Mouse (Mus musculus) heart, embryonic 12.5 days (tissue): Measurements from ENCODE around the gene Fh1. TPM values are rescaled to one million over a fixed set of nuclear protein-coding genes. Genes with fewer than 3 reads are reported as not detected.

Experiments
- ATAC-seq: fragments of 200-750 bp; cut with Nextera tagmentation; 2 replicates; pipeline ENCODE4 v1.8.0; 2017; ENCODE audit warnings: moderate TSS enrichment, moderate library complexity; ENCODE audit not compliant: insufficient number of reproducible peaks, low FRiP score
- H3K27ac ChIP-seq: fragments of 300-500 bp; sonication (generic); 2 replicates; pipeline ENCODE4 v1.5.1; 2016; ENCODE audit warnings: mild to moderate bottlenecking, moderate library complexity; ENCODE audit not compliant: poor library complexity, severe bottlenecking
- H3K27me3 ChIP-seq: fragments of 300-500 bp; sonication (generic); replicated peaks from 2 replicates; pipeline ENCODE4 v1.6.1; 2016; ENCODE audit warnings: mild to moderate bottlenecking, moderate library complexity
- H3K36me3 ChIP-seq: fragments of 300-500 bp; sonication (generic); 2 replicates; pipeline ENCODE4 v1.6.1; 2016; ENCODE audit warnings: mild to moderate bottlenecking, moderate library complexity
- H3K4me1 ChIP-seq: fragments of 300-500 bp; sonication (generic); replicated peaks from 2 replicates; pipeline ENCODE4 v1.6.1; 2016; ENCODE audit warnings: mild to moderate bottlenecking
- H3K4me2 ChIP-seq: fragments of 300-500 bp; sonication (generic); 2 replicates; pipeline ENCODE4 v1.6.1; 2016; ENCODE audit warnings: mild to moderate bottlenecking, moderate library complexity
- H3K4me3 ChIP-seq: fragments of 300-500 bp; sonication (generic); 2 replicates; pipeline ENCODE4 v1.5.1; 2016; ENCODE audit warnings: mild to moderate bottlenecking
- H3K9ac ChIP-seq: fragments of 300-500 bp; sonication (generic); 2 replicates; pipeline ENCODE4 v1.6.1; 2016; ENCODE audit warnings: mild to moderate bottlenecking, moderate library complexity
- H3K9me3 ChIP-seq: fragments of 300-500 bp; sonication (generic); replicated peaks from 2 replicates; pipeline ENCODE4 v1.6.1; 2016; ENCODE audit warnings: mild to moderate bottlenecking, moderate library complexity
- WGBS: fragments of 180-500 bp; shearing (Covaris S2); methylation state at CpG from one replicate; pipeline ENCODE4 v1.1.7; 2016; 5-methylcytosine and 5-hydroxymethylcytosine counted together
- polyA plus RNA-seq: library from polyadenylated mRNA; unstranded; fragments of >200 nt; fragmentation: Nextera tagmentation; extraction: Ambion mirVana; gene quantifications from 2 replicates; pipeline ENCODE4 v1.2.1, GENCODE M21; 2016

Gene Fh1
- polyA plus RNA-seq, 1 experiment from 2014 or later: 192 TPM

DNA sequence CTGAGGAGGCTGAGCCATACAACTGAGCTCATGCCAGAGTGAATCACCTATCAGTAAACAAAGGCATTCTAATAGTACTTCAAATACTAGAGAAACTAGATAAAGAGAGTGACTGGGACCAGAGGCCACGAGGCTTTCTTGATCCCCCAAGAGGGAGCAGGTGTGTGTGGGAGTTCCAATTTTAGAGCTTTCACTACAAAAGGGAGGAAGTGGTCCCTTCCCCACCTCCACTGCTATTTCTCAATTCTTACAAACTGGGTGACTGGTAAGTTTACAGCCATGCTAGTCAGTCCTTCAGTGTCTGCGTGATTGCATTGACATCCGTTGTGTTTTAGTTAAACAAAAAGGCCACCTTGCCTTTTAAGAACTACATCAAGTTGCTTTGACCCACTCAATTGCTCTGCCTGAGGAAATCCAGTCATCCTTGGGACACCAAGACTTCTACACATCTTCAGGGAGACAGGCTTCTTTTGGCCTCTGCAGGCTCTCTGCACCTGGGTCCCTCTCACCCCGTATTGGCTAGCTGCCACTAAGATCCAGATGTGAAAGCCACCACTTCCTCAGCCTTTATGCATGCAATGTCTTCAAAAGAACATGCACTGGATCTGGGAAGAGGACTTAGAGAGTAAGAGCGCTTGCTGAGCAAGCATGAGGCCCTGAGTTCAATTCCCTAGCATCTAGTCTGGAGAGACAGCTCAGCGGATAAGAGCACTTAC is 15.2 kb upstream of the Fh1 start:
- Histone ChIP-seq H3K9ac (no peak overlapping the region), H3K27me3 (no peaks in the 10 kb centered on the region), H3K36me3 (no peaks in the 10 kb centered on the region), H3K9me3 (no peaks in the 10 kb centered on the region), H3K4me2 (no peak overlapping the region), H3K4me1 (no peaks in the 10 kb centered on the region), H3K4me3 (no peak overlapping the region), H3K27ac (no peak overlapping the region)
- ATAC-seq: no peak
- 71% methylated on average over 6 of the region's 6 CpGs for WGBS

- 83% methylated on average over 7 of the region's 7 CpGs for WGBS
- H3K36me3 ChIP-seq: no peaks in the 10 kb centered on the region
- H3K4me1 ChIP-seq: no peaks in the 10 kb centered on the region
- H3K27me3 ChIP-seq: no peaks in the 10 kb centered on the region
- H3K27ac ChIP-seq: no peak overlapping the region
- no peak for ATAC-seq
- no peak overlapping the region for H3K4me2 ChIP-seq
- H3K4me3 ChIP-seq: no peak overlapping the region
- no peak overlapping the region for H3K9ac ChIP-seq
- no peaks in the 10 kb centered on the region for H3K9me3 ChIP-seq
Measured at GRCm38 (mm10) chr1:175639072-175639471, 13.6 kb upstream of the Fh1 start.

- no peak overlapping the region for H3K4me3 ChIP-seq
- no peaks in the 10 kb centered on the region for H3K27me3 ChIP-seq
- H3K36me3 ChIP-seq: no peaks in the 10 kb centered on the region
- no peak overlapping the region for H3K27ac ChIP-seq
- no peak for ATAC-seq
- no peak overlapping the region for H3K9ac ChIP-seq
- no peaks in the 10 kb centered on the region for H3K9me3 ChIP-seq
- no peaks in the 10 kb centered on the region for H3K4me1 ChIP-seq
- no peak overlapping the region for H3K4me2 ChIP-seq
- 76% methylated on average over 7 of the region's 7 CpGs for WGBS
Measured at GRCm38 (mm10) chr1:175637677-175638076, 12.2 kb upstream of the Fh1 start.

DNA sequence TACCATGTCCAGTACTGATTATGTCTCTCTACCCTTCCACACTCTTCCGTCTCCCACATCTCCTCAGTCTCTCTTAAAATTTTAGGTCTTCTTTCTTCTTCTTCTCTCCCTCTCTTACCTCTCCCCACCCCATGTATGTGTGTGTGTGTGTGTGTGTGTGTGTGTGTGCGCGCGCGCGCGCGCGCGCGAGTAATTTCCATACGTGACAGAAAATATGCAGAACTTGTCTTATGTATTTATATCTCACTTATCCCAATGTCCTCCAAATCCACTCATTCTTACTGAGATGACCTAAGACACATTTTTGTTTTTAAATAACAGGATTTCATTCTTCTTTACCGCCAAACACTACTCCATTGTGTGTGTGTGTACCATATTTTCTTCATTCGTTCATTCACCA is 7.0 kb upstream of the Fh1 start:
- no peak overlapping the region for H3K27ac ChIP-seq
- H3K27me3 ChIP-seq: no peaks in the 10 kb centered on the region
- H3K4me2 ChIP-seq: no peak overlapping the region
- H3K4me3 ChIP-seq: no peak overlapping the region
- no peak overlapping the region for H3K9ac ChIP-seq
- H3K4me1 ChIP-seq: no peaks in the 10 kb centered on the region
- H3K36me3 ChIP-seq: no peaks in the 10 kb centered on the region
- H3K9me3 ChIP-seq: 0 out of 2 replicates have a peak, but pooled peaks cover 4% of the 10 kb centered on the region
- WGBS: 94% methylated on average over 14 of the region's 14 CpGs
- ATAC-seq: no peak

DNA sequence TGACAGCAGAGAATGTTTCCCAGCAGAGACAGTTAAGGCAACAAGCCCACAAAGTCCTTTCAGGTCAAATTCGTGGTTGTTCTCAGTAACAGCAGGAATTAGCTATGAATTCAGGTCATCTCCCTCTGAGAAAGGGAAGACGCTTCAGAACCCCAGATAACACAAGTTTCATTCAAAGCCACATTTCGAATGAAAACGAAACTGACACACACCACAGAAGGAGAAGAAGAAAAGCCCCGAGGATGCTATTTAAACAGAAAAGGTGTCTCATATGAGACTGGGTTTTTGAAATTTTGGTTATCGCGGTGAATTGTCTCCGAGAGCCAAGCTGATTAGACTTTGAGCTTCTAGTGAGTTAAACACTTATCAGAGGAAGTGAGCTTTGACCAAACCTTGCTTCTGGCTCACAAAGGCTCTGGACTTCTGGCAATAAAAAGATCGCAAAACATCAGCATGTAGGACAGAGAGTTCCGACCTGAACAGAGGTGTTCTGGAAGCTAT is 6.3 kb upstream of the Fh1 start:
- 64% methylated on average over 10 of the region's 10 CpGs for WGBS
- H3K27me3 ChIP-seq: no peaks in the 10 kb centered on the region
- H3K36me3 ChIP-seq: no peaks in the 10 kb centered on the region
- H3K9me3 ChIP-seq: 0 out of 2 replicates have a peak, but pooled peaks cover 4% of the 10 kb centered on the region
- H3K4me3 ChIP-seq: no peak overlapping the region
- no peak overlapping the region for H3K4me2 ChIP-seq
- H3K4me1 ChIP-seq: no peaks in the 10 kb centered on the region
- no peak overlapping the region for H3K27ac ChIP-seq
- no peak for ATAC-seq
- no peak overlapping the region for H3K9ac ChIP-seq

DNA sequence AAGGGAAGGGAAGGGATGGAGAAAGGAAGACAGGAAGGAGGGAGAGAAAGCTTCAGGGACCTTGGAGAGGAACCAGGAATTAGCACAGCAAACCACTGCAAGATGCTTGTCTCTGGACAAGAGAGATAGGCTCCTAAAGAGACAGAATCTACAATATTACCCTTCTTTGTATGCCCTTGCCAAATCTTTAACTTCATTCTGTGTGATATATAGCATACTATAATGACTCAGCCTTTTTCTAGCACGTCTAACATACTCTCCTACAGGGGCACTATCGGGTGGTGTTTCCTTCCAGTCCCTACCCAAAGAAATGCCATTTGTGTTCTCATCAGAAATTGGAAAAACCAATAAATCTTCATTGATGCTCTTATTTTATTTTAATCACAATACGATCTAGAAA is 5.6 kb upstream of the Fh1 start:
- Histone ChIP-seq H3K4me3 (no peak overlapping the region), H3K4me2 (no peak overlapping the region), H3K9ac (no peak overlapping the region), H3K9me3 (0 out of 2 replicates have a peak, but pooled peaks cover 4% of the 10 kb centered on the region), H3K27me3 (no peaks in the 10 kb centered on the region), H3K4me1 (no peaks in the 10 kb centered on the region), H3K27ac (no peak overlapping the region), H3K36me3 (no peaks in the 10 kb centered on the region)
- no peak for ATAC-seq
- 83% methylated on average over 3 of the region's 3 CpGs for WGBS

- Histone ChIP-seq H3K4me3 (no peak overlapping the region), H3K36me3 (no peaks in the 10 kb centered on the region), H3K27ac (no peak overlapping the region), H3K4me1 (no peaks in the 10 kb centered on the region), H3K27me3 (no peaks in the 10 kb centered on the region), H3K4me2 (no peak overlapping the region), H3K9me3 (0 out of 2 replicates have a peak, but pooled peaks cover 4% of the 10 kb centered on the region), H3K9ac (no peak overlapping the region)
- ATAC-seq: no peak
- WGBS: 78% methylated on average over 5 of the region's 5 CpGs
Measured at GRCm38 (mm10) chr1:175630345-175630744, 4.9 kb upstream of the Fh1 start.

- H3K4me1 ChIP-seq: peaks cover 7% of the 10 kb centered on the region
- 79% methylated on average over 6 of the region's 6 CpGs for WGBS
- no peak overlapping the region for H3K9ac ChIP-seq
- H3K27me3 ChIP-seq: no peaks in the 10 kb centered on the region
- no peak overlapping the region for H3K4me2 ChIP-seq
- H3K9me3 ChIP-seq: 0 out of 2 replicates have a peak, but pooled peaks cover 4% of the 10 kb centered on the region
- no peaks in the 10 kb centered on the region for H3K36me3 ChIP-seq
- H3K4me3 ChIP-seq: no peak overlapping the region
- H3K27ac ChIP-seq: no peak overlapping the region
- no peak for ATAC-seq
Measured at GRCm38 (mm10) chr1:175629248-175629647, 3.8 kb upstream of the Fh1 start.

- no peaks in the 10 kb centered on the region for H3K27me3 ChIP-seq
- 78% methylated on average over 1 of the region's 1 CpGs for WGBS
- 0 out of 2 replicates have a peak, but pooled peaks cover 3% of the 10 kb centered on the region for H3K36me3 ChIP-seq
- peak overlapping the region; percentile 99 for H3K4me3 ChIP-seq
- peaks cover 16% of the 10 kb centered on the region for H3K4me1 ChIP-seq
- peak overlapping the region; percentile 93 for H3K4me2 ChIP-seq
- ATAC-seq: no peak
- 0 out of 2 replicates have a peak, but pooled peaks cover 4% of the 10 kb centered on the region for H3K9me3 ChIP-seq
- peak overlapping the region; percentile 79 for H3K27ac ChIP-seq
- H3K9ac ChIP-seq: no peak overlapping the region; the same call in 1 of the 2 replicates
Measured at GRCm38 (mm10) chr1:175625990-175626692, 706 bp upstream of the Fh1 start.

DNA sequence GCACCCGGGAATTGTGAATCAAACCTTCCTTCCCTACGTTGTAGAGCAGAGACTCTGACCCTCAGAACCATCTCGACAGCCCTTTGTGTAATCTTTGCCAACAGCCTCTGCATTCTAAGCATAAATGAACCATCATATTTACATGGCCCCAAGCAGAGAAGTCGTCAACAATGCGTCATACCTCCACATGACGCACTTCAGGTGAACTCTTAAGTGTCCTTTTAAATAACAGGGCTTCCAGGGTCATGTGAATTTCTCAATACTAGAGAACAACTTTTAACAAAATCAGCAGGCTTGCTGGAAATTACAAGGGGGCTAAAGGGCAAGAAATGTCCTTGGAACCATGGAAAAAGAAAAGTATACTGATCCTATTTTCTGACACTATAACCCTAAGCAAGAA is 1.8 kb downstream of the Fh1 start:
- WGBS: 87% methylated on average over 6 of the region's 6 CpGs
- Histone ChIP-seq H3K9me3 (no peaks in the 10 kb centered on the region), H3K4me3 (no peak overlapping the region), H3K9ac (no peak overlapping the region), H3K4me2 (no peak overlapping the region), H3K4me1 (peaks cover 16% of the 10 kb centered on the region), H3K27me3 (no peaks in the 10 kb centered on the region), H3K36me3 (peaks cover 16% of the 10 kb centered on the region), H3K27ac (no peak overlapping the region)
- ATAC-seq: no peak

- Histone ChIP-seq H3K9me3 (no peaks in the 10 kb centered on the region), H3K27ac (no peak within 1 kb of the TSS), H3K4me1 (peaks cover 16% of the 10 kb centered on the region), H3K9ac (no peak within 1 kb of the TSS), H3K36me3 (peaks cover 43% of the 10 kb centered on the region), H3K27me3 (no peaks in the 10 kb centered on the region), H3K4me3 (no peak within 1 kb of the TSS), H3K4me2 (no peak within 1 kb of the TSS)
- 86% methylated on average over 13 of the region's 13 CpGs for WGBS
- ATAC-seq: no peak
Measured at GRCm38 (mm10) chr1:175619814-175620431, 5.5 kb downstream of the Fh1 start, which contains the start of gene Kmo. Gene Kmo (plus strand): TSS chr1:175620381.
